Mouse (Mus musculus) urinary bladder, postnatal 25 days (tissue): ENCODE data around the gene Ksr2.
"Not testable (repeated sequence)": the region's sequence is repeated elsewhere in the genome, so short reads cannot be mapped to it uniquely, and the experiment has no call there.

ENCODE experiments used
- DNase-seq: peaks from one replicate; pipeline ENCODE4 v3.0.0; 2022; ENCODE audit warnings: low spot score

The Ksr2 gene

GRCm38 (mm10) chr5:117620292-117620691, 206.5 kb downstream of the Ksr2 start:
- DNase-seq = no peak

GRCm38 (mm10) chr5:117622221-117622620, 208.4 kb downstream of the Ksr2 start:
- no peak for DNase-seq

GRCm38 (mm10) chr5:117623206-117623605, 209.4 kb downstream of the Ksr2 start:
- not testable (repeated sequence) for DNase-seq

GRCm38 (mm10) chr5:117626907-117627306, 213.1 kb downstream of the Ksr2 start:
- no peak for DNase-seq

- DNase-seq = no peak
Measured at GRCm38 (mm10) chr5:117628351-117628750, 214.6 kb downstream of the Ksr2 start.

DNA sequence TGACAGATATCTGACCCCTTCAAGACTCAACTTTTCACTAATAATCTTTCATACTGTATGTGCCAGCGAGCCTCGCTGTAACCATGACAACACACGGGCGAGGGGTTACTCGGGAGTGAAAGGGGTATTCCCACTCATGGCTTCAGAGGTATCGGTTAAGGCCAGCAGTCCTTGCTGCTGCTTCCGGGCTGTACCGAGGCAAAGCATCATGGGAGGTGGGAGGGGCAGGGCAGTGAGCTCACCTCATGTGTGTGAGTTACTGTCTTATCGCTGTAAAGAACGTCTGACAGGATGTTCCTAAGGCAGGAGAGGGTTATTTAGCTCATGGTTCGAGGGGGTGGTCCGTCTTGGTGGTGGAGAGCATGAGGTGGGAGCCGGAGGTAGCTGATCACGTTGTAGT, 215.8 kb downstream of the Ksr2 start:
- no peak for DNase-seq

GRCm38 (mm10) chr5:117635211-117635610, 221.4 kb downstream of the Ksr2 start:
- DNase-seq = no peak

DNA sequence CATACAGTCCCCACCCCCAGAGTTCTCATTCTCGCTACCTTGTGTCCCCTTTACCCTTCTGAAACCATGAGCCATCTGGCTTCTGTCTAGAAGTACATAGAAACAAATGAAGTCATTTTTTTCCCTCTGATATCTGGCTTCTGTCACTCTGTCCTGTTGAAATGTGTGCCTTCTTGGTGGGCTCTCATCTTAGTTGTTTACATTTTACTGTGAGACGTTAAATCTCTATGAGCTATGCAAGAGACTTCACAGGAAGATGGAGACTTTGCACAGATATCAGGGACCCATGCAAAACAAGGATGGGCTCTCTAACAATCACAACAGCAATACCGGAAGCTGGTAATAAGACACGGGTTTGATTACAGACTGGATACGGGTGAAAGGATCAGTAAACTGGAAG, 222.0 kb downstream of the Ksr2 start:
- no peak for DNase-seq

DNA sequence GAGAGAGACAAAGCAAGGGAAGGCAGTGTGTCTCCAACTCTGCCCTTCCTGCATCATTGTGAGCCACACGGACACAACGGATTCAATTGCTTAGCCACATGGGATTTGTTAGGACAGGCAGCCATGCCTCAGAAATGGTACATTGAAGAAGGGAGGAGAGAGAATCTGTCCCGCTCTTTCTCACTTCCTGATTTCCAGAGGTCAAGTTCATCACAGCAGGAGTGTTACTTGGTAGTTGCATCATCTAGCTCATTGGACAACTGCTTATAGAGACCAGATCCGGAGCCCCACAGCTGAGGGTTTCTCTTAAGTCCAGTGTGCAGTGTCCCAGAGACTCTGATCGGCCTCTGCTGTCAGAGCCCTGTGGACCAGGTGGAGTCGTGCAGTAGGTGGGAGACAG, 227.8 kb downstream of the Ksr2 start:
- no peak for DNase-seq

DNA sequence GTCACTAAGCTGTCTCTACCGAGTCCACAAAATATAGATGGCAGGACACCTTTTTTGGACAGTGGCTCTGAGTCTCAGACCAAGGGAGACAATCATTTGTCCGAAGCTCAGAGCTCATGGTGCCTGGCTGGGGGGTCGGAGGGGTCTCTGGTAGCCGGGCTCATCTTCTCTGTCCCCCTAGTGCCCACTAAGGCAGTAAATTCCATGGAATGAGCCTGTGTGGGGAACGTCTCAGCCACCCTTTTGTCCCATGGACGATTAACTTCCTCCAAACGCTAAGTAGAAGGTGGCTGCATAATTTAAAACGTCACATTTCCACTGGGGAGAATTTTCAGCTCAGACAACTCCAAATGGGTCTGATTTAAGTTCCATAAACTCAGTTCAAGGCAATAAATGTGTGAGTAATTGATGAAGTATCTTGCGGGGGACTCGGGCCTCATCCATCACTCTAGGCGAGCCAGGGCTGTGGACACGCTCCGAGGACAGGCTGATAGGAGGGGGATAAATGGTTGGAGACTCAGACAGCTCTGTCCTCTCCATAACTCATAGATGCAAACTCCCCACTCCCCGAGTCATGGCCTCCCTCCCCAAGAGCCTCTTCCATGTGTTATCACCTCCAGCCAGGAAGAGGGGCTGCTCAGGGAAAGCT, 237.6 kb downstream of the Ksr2 start:
- no peak for DNase-seq

- no peak for DNase-seq
Measured at GRCm38 (mm10) chr5:117658641-117659040, 244.8 kb downstream of the Ksr2 start.

- DNase-seq = no peak
Measured at GRCm38 (mm10) chr5:117659596-117659995, 245.8 kb downstream of the Ksr2 start.

- DNase-seq = no peak
Measured at GRCm38 (mm10) chr5:117665181-117665580, 251.4 kb downstream of the Ksr2 start.

DNA sequence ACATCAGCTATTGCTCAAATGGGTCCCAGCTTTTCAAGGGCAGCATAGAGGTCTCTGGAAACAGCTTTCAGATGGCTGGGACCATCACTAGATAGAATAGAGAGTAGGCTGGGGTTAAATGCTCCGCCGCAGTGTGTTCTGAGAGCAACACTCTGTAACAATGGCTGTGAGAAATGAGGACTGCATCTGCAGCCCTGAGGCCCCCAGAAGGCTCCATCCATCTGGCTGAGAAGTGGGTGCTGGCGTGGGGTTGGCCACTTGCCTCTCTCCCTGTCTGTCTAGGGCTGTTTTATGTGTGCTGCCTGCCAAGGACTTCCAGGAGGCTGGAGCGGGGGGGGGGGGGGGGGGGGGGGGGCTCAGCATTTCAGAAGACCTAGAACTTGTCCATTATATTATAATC, 253.5 kb downstream of the Ksr2 start:
- DNase-seq = no peak

DNA sequence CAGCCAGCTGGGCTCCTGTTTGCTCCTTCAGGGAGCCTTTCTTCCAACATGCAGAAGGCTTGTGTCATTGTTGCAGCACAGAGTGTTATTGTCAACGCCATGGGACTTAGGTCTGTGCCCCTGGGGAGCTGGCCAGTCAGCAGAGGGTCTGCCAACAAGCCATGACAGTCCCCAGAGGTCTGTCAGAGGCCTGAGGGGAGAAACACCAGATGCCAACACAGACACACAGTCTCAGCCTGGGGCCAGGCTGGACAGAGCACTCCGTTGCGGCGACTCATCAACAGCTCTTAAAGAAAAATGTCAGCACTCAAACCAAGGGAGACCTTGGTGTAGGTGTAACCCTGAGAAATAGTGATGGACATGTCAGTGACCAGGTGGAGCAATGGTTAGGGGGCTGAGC, 255.5 kb downstream of the Ksr2 start:
- DNase-seq = no peak

DNA sequence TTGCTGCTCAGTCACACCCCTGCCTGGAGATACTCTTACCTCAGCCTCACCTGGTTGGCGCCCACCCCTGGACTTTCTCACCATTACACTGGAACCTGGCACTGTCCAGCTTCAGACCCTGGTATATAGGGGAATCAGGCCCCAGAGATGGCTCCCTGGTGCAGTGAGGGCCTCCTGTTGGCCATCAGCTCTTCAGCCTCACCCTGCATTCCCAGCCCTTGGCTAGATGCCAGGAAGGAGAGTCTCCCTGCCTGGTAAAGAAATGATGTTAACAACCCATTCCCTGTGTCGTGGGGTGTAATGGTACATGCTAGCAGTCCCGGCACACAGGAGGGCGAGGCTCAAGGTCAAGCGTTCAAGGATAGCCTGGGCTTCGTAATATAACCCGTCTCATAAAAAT, 256.0 kb downstream of the Ksr2 start:
- no peak for DNase-seq

DNA sequence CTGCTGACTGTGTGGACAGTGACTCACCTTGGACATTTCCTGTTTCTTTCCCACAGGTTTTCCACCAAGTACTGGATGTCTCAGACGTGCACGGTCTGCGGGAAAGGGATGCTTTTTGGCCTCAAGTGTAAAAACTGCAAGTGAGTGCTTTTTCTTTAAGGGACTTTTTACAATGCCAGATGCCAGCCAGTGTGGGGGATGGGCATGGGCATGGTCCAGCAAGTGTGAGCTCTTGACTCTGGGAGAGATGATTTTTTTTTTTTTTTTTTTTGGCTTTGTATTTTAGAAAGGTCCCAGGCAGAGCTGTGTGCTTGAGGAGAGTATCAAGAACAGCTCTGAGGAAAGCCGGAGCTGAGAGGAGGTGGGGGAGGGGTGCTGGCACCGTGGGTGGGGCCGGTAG, 257.6 kb downstream of the Ksr2 start:
- DNase-seq = no peak

GRCm38 (mm10) chr5:117675840-117676239, 262.0 kb downstream of the Ksr2 start:
- no peak for DNase-seq

DNA sequence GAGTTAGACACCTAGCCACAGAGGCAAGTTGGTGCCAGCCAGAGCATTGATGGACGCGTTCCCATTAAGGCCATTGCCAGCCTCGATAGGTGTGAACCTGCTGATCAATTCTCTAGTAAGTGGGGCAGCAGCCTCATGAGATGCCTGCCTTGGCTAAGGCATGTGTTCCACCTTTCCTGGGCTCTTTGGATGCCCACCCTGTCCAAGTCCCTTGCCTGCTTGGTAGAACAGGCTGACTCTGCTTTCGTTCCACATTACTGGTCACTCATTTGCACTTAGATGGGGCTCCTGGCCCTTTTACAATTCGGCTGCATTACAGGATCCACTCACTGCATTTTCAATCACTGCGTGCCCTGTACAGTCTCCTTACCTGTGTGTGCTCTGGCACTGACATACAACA, 263.4 kb downstream of the Ksr2 start:
- DNase-seq = no peak

- DNase-seq = no peak
Measured at GRCm38 (mm10) chr5:117678371-117678770, 264.6 kb downstream of the Ksr2 start.

- DNase-seq = no peak
Measured at GRCm38 (mm10) chr5:117682226-117682625, 268.4 kb downstream of the Ksr2 start.

DNA sequence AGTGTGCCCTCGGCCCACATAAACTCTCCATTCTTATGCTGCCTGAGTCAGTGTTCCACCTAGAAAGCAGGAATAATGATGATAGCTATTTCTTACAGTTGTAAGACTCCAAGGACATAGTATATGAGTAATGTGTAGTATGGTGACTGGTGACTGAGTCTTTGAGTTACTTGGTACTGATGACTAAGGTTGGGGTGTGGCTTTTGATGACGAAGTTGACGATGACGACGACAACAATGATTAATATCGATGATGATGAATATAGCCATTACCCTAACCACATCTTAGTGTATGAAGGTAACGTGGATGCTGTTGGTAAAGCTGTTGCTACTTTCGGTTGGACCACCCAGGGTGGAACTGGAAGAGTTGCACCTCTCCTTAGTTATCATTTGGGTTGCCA, 270.7 kb downstream of the Ksr2 start:
- DNase-seq = no peak

DNA sequence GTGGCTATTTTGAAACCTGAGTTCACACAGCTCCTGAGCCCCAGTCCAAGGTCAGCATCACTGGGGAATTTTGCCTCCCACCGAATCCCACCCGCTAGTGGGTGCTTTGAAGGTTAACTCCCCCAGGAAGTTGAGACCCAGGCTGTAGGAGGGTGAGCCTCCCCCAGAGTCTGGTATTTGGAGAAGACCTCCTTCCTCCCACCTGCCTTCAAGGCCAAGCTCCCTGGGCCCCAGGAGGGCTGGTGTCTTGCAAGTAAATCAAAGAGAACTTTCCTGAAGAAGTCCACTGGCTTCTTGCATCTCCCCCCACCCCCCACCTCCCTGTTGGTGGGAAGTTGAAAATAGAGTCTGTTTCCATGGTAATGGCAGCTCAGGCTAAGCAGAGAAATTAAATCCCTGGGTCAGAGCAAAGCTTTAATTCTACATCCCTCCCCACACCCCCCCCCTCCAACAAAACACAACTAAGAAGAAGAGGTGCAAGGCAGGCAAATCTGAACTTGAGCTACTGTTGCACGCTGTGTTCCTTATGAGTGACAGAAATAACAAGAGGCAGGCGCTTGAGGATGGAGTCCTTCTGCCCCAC, 274.1 kb downstream of the Ksr2 start:
- no peak for DNase-seq

- DNase-seq = no peak
Measured at GRCm38 (mm10) chr5:117688738-117689137, 274.9 kb downstream of the Ksr2 start.
